Mouse (Mus musculus) neutrophil, adult 65 days (primary cell): Measurements from ENCODE around the gene Snx18. TPM values are rescaled to one million over a fixed set of nuclear protein-coding genes. Genes with fewer than 3 reads are reported as not detected.

ENCODE experiments used
- total RNA-seq: library from RNA; stranded (reverse); gene quantifications from 2 replicates; pipeline ENCODE4 v1.2.4, GENCODE M21; 2023

The Snx18 gene
- total RNA-seq, result 131 and 165 TPM in 2 replicates

GRCm38 (mm10) chr13:113617891-113618823 is at the start of gene Snx18:
Gene Snx18, minus strand, starts transcription at chr13:113618564.

GRCm38 (mm10) chr13:113663151-113663779 is 44.9 kb upstream of the Snx18 start, which contains the start of gene Hspb3:
Gene Hspb3, minus strand, starts transcription at chr13:113663676.

Other genes with a start within 250 kb of the Snx18 start
- not detected in 2 replicates for gene Hspb3, start 45.1 kb upstream of the Snx18 start, total RNA-seq
- gene Arl15, start 175.9 kb upstream of the Snx18 start, total RNA-seq, result 9.2 and 17.0 TPM in 2 replicates